Mouse (Mus musculus) kidney, embryonic 15.5 days (tissue): ENCODE measurements around the gene Tdrkh. TPM values are rescaled to one million over a fixed set of nuclear protein-coding genes. Genes with fewer than 3 reads are reported as not detected.

Experiments used
- ATAC-seq: fragments of 200-750 bp; cut with Nextera tagmentation; replicated peaks from 2 replicates; pipeline ENCODE4 v1.8.0; 2017; ENCODE audit warnings: moderate TSS enrichment; ENCODE audit not compliant: low FRiP score
- H3K27ac ChIP-seq: fragments of 300-500 bp; sonication (generic); 2 replicates; pipeline ENCODE4 v1.5.1; 2015; ENCODE audit warnings: mild to moderate bottlenecking, inconsistent platforms
- H3K27me3 ChIP-seq: fragments of 300-500 bp; sonication (generic); 2 replicates; pipeline ENCODE4 v1.6.1; 2015; ENCODE audit warnings: inconsistent platforms
- H3K36me3 ChIP-seq: fragments of 300-500 bp; sonication (generic); 2 replicates; pipeline ENCODE4 v1.6.1; 2015; ENCODE audit warnings: inconsistent platforms
- H3K4me1 ChIP-seq: fragments of 300-500 bp; sonication (generic); 2 replicates; pipeline ENCODE4 v1.6.1; 2015; ENCODE audit warnings: inconsistent platforms
- H3K4me2 ChIP-seq: fragments of 300-500 bp; sonication (generic); 2 replicates; pipeline ENCODE4 v1.6.1; 2015; ENCODE audit warnings: moderate library complexity, mild to moderate bottlenecking, inconsistent platforms
- H3K4me3 ChIP-seq: fragments of 300-500 bp; sonication (generic); replicated peaks from 2 replicates; pipeline ENCODE4 v1.5.1; 2015; ENCODE audit warnings: mild to moderate bottlenecking, inconsistent platforms
- H3K9ac ChIP-seq: fragments of 300-500 bp; sonication (generic); 2 replicates; pipeline ENCODE4 v1.6.1; 2015; ENCODE audit warnings: mild to moderate bottlenecking, inconsistent platforms
- H3K9me3 ChIP-seq: fragments of 300-500 bp; sonication (generic); replicated peaks from 2 replicates; pipeline ENCODE4 v1.6.1; 2016; ENCODE audit warnings: inconsistent platforms
- WGBS: fragments of 180-500 bp; shearing (Covaris S2); methylation state at CpG from one replicate; pipeline ENCODE4 v1.1.7; 2015; ENCODE audit warnings: mixed read lengths; 5-methylcytosine and 5-hydroxymethylcytosine counted together
- polyA plus RNA-seq: library from polyadenylated mRNA; unstranded; fragments of >200 nt; fragmentation: Nextera tagmentation; extraction: Ambion mirVana; gene quantifications from 2 replicates; pipeline ENCODE4 v1.2.1, GENCODE M21; 2015

Gene Tdrkh
- polyA plus RNA-seq, 1 experiment from 2014 or later: 12.0 TPM

DNA sequence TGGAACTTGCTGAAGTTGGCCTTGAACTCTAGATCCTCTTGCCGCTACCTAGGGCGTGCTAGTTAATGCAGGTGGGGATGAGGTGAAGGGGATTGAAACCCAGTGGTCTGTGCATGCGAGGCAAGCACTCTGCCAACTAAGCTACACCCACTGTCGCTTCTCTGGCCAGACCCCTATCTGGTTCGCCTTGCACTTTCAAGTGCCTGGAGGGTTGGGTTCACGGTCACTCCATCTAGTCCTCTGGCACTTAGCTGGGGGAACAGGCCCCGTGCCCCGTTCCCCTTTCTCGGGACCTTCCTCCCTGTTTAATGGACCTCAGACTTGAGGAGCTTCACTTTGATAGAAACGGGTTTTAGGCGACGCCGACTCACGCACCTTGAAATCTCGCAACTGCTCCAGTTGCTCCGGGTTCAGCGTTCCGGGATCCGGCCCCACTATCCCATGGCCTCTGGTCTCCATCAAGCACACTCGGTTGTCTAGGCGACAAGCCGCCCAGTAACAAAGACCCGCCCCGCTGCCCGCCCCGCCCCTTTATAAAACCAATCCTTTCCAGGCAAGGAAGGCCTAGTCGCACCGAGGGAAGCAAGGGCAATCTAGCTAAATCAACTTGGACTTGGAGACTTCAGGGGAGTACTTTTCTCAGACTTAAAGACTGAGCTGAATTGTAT is 59.5 kb downstream of the Tdrkh start:
- Histone ChIP-seq H3K9ac (no peak overlapping the region), H3K9me3 (no peaks in the 10 kb centered on the region), H3K4me2 (peak overlapping the region; percentile 56), H3K4me1 (peaks cover 10% of the 10 kb centered on the region), H3K27me3 (no peaks in the 10 kb centered on the region), H3K27ac (peak overlapping the region; percentile 51; the same call in 1 of the 2 replicates), H3K4me3 (peak overlapping the region; percentile 28), H3K36me3 (no peaks in the 10 kb centered on the region)
- ATAC-seq: peak; percentile 83; the same call in 1 of the 2 replicates
- WGBS: 10% methylated on average over 28 of the region's 28 CpGs

- H3K4me3 ChIP-seq: no peak overlapping the region
- no peak overlapping the region for H3K9ac ChIP-seq
- peaks cover 13% of the 10 kb centered on the region for H3K4me1 ChIP-seq
- H3K27ac ChIP-seq: peak overlapping the region; percentile 51; the same call in 1 of the 2 replicates
- 37% methylated on average over 10 of the region's 10 CpGs for WGBS
- H3K36me3 ChIP-seq: no peaks in the 10 kb centered on the region
- H3K4me2 ChIP-seq: peak overlapping the region; percentile 56
- no peak for ATAC-seq
- H3K27me3 ChIP-seq: no peaks in the 10 kb centered on the region
- no peaks in the 10 kb centered on the region for H3K9me3 ChIP-seq
These were observed 60.0 kb downstream of the Tdrkh start for GRCm38 (mm10) chr3:94473115-94473505.

DNA sequence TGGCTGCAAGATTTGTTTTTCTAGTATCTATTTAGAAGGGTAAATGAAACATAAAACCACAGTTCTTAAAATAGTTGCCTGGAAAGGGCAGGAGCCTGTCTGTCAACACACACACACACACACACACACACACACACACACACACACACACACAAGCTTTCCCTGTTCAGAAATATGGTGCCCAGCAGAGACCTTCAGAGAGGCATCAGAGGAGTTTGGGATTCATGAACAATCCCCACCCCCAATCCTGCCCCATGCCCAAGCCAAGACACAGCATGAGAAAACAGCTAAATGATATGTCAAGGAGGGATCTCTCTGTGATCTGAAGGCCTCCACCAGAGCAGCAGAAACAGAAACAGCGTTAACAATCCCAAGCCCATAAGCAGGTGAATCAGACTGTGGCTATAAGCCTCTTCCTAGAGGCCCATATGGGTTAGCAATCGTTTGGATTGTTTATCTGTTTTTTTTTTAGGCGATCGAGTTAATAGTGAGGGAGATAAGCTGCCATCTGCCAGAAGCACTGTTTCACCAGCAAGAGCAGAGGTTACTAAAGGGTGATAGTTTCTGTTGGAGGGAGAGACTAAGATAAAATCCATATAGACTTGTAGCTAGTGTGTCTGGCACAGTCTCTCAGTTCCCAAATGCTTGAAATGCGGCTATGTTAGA is 60.6 kb downstream of the Tdrkh start:
- Histone ChIP-seq H3K9ac (no peak overlapping the region), H3K9me3 (no peaks in the 10 kb centered on the region), H3K27ac (no peak overlapping the region), H3K36me3 (no peaks in the 10 kb centered on the region), H3K4me1 (peaks cover 13% of the 10 kb centered on the region), H3K4me2 (no peak overlapping the region), H3K4me3 (no peak overlapping the region), H3K27me3 (peaks cover 4% of the 10 kb centered on the region)
- no peak for ATAC-seq
- 67% methylated on average over 5 of the region's 5 CpGs for WGBS

GRCm38 (mm10) chr3:94476301-94477035 is 63.4 kb downstream of the Tdrkh start:
- no peak for ATAC-seq
- H3K4me1 ChIP-seq: peaks cover 24% of the 10 kb centered on the region

GRCm38 (mm10) chr3:94477444-94477843 is 64.4 kb downstream of the Tdrkh start:
- Histone ChIP-seq H3K27ac (no peak overlapping the region), H3K4me2 (no peak overlapping the region), H3K4me3 (no peak overlapping the region), H3K27me3 (peaks cover 37% of the 10 kb centered on the region), H3K4me1 (peaks cover 22% of the 10 kb centered on the region), H3K9me3 (no peaks in the 10 kb centered on the region), H3K9ac (no peak overlapping the region), H3K36me3 (no peaks in the 10 kb centered on the region)
- WGBS: 62% methylated on average over 4 of the region's 4 CpGs
- no peak for ATAC-seq

More at GRCm38 (mm10) chr3:94476301-94477035, 63.4 kb downstream of the Tdrkh start:
- peaks cover 31% of the 10 kb centered on the region for H3K27me3 ChIP-seq
- no peak overlapping the region for H3K27ac ChIP-seq
- H3K9ac ChIP-seq: no peak overlapping the region
- H3K4me2 ChIP-seq: no peak overlapping the region
- 53% methylated on average over 8 of the region's 8 CpGs for WGBS
- H3K4me3 ChIP-seq: no peak overlapping the region
- H3K9me3 ChIP-seq: no peaks in the 10 kb centered on the region
- no peaks in the 10 kb centered on the region for H3K36me3 ChIP-seq

GRCm38 (mm10) chr3:94477981-94478422 is 64.9 kb downstream of the Tdrkh start, which contains the start of gene Celf3:
Gene Celf3, plus strand, starts transcription at chr3:94478295.
- under 1% methylated on average over 14 of the region's 14 CpGs for WGBS
- Histone ChIP-seq H3K9ac (no peak within 1 kb of the TSS), H3K36me3 (no peaks in the 10 kb centered on the region), H3K27me3 (peaks cover 37% of the 10 kb centered on the region), H3K9me3 (no peaks in the 10 kb centered on the region), H3K27ac (no peak within 1 kb of the TSS), H3K4me3 (no peak within 1 kb of the TSS), H3K4me1 (peaks cover 17% of the 10 kb centered on the region), H3K4me2 (0 out of 2 replicates have a peak within 1 kb of the TSS, but pooled peaks have one; percentile 16)
- ATAC-seq: no peak

- ATAC-seq: no peak
- H3K27me3 ChIP-seq: peaks cover 37% of the 10 kb centered on the region
- no peaks in the 10 kb centered on the region for H3K36me3 ChIP-seq
- peaks cover 14% of the 10 kb centered on the region for H3K4me1 ChIP-seq
- H3K4me3 ChIP-seq: no peak overlapping the region
- no peak overlapping the region for H3K9ac ChIP-seq
- H3K4me2 ChIP-seq: no peak overlapping the region
- no peaks in the 10 kb centered on the region for H3K9me3 ChIP-seq
- no peak overlapping the region for H3K27ac ChIP-seq
- 13% methylated on average over 9 of the region's 9 CpGs for WGBS
These were observed 65.6 kb downstream of the Tdrkh start for GRCm38 (mm10) chr3:94478591-94479169.

DNA sequence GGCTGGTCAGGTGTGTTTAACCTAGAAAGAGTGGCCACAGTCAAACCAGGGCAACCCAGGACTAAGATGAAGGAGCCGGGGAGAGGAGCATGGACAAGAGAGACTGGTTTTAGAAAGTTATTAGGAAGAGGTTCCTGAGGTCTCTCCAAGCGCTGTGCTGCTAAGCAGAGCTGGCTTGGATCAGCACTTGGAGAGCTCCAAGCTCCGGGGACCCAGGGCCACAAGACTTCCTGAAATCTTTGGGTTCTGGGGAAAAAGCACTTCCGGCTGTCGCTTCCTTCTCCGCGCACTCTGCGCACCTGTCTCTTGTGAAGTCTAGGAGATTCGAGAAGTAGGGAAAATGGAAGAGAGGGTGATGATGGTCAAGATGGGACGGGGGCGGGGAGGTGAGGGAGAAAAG is 66.5 kb downstream of the Tdrkh start:
- no peak overlapping the region for H3K27ac ChIP-seq
- peaks cover 37% of the 10 kb centered on the region for H3K27me3 ChIP-seq
- H3K9ac ChIP-seq: no peak overlapping the region
- H3K4me3 ChIP-seq: peak overlapping the region; percentile 18
- no peaks in the 10 kb centered on the region for H3K9me3 ChIP-seq
- peaks cover 14% of the 10 kb centered on the region for H3K4me1 ChIP-seq
- no peak for ATAC-seq
- H3K36me3 ChIP-seq: no peaks in the 10 kb centered on the region
- 5% methylated on average over 11 of the region's 11 CpGs for WGBS
- H3K4me2 ChIP-seq: peak overlapping the region; percentile 50

DNA sequence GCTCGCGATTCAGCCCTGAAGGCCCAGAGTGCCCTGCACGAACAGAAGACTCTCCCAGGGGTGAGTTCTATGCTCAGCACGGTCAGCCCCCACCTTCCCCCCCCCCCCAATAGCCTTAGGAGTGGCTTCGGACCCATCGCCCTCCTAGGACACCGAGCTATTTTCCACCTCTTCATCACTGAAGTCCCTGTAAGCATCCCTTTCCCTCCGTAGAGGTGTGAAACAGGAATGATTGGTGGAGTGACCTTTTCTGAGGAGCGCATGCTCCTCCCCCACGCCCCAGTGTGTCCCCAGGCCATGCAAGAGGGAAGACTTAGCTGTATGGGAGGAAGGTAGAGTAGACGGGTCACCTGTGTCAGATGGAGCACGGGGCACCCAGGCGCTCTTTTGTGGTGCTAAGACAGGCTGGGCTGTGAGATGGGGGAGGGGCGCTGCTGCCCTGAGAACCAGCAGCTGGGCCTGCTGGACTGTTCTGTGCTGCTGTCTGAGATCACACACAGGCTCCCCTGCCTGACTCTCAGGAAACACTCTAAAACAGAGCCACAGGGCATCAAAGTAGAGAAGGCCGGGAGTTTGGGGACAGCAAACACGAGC is 67.3 kb downstream of the Tdrkh start, which contains the start of gene Riiad1:
Gene Riiad1, minus strand, starts transcription at position 51 of the 594 bp plus-strand sequence.
- H3K4me1 ChIP-seq: peaks cover 14% of the 10 kb centered on the region
- no peak within 1 kb of the TSS for H3K9ac ChIP-seq
- no peaks in the 10 kb centered on the region for H3K36me3 ChIP-seq
- peak within 1 kb of the TSS; percentile 18 for H3K4me3 ChIP-seq
- H3K4me2 ChIP-seq: peak within 1 kb of the TSS; percentile 50
- H3K27me3 ChIP-seq: peaks cover 37% of the 10 kb centered on the region
- WGBS: 8% methylated on average over 16 of the region's 16 CpGs
- no peak within 1 kb of the TSS for H3K27ac ChIP-seq
- ATAC-seq: no peak
- H3K9me3 ChIP-seq: no peaks in the 10 kb centered on the region

- WGBS: 71% methylated on average over 4 of the region's 4 CpGs
- Histone ChIP-seq H3K4me2 (no peak overlapping the region), H3K4me1 (peaks cover 14% of the 10 kb centered on the region), H3K4me3 (no peak overlapping the region), H3K36me3 (no peaks in the 10 kb centered on the region), H3K9me3 (no peaks in the 10 kb centered on the region), H3K27me3 (peaks cover 37% of the 10 kb centered on the region), H3K27ac (no peak overlapping the region), H3K9ac (no peak overlapping the region)
- ATAC-seq: no peak
These were observed 68.4 kb downstream of the Tdrkh start for GRCm38 (mm10) chr3:94481429-94481828.

- no peak for ATAC-seq
- Histone ChIP-seq H3K27me3 (peaks cover 37% of the 10 kb centered on the region), H3K27ac (no peak overlapping the region), H3K4me3 (no peak overlapping the region), H3K36me3 (no peaks in the 10 kb centered on the region), H3K9ac (no peak overlapping the region), H3K9me3 (no peaks in the 10 kb centered on the region), H3K4me2 (no peak overlapping the region), H3K4me1 (peaks cover 14% of the 10 kb centered on the region)
- WGBS: 87% methylated on average over 17 of the region's 17 CpGs
These were observed 69.8 kb downstream of the Tdrkh start for GRCm38 (mm10) chr3:94482764-94483385.
